Mouse (Mus musculus): Measurements from ENCODE around the gene 2310007B03Rik. TPM values are rescaled to one million over a fixed set of nuclear protein-coding genes. Genes with fewer than 3 reads are reported as not detected.

2310007B03Rik gene
- 2.3 TPM for polyA plus RNA-seq (2014; fragmentation: Illumina TruSeq; extraction: RNeasy Lipid Tissue Mini Kit (QIAGEN cat#74804); ENCODE audit: low read depth, low replicate concordance)

DNA sequence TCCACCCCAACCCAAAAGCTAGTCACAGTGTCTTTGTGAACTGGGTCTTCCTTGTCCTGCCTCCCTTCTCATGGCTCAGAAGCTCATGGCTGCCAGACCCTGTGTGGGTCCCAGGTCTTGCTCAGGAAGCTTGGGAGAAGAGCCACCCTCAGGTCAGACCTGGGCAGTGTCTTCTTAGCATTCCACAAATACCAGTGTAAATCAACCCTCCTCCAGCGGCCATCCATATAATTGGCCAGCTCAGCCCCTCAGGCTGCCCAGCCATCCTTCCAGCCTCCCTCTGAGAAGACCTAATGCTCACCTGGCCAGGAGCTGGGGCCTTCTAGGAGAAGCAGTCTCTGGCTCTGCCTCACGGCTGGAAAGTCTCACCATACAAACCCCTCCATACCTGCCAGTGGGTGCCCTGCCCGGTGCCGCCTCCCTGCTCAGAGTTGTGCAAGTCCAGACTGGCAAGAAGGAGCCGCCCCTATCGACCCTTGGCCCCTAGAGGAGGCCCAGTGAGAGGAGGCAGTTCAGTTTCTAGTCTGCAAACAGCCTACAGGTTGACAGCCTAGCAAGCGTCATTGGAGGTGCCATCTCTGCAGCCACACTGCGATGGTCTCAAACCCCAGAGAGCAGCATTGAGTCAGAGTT is at the start of gene 2310007B03Rik:
TSS of gene 2310007B03Rik (minus strand) at position 448 of the 633 bp plus-strand sequence.

DNA sequence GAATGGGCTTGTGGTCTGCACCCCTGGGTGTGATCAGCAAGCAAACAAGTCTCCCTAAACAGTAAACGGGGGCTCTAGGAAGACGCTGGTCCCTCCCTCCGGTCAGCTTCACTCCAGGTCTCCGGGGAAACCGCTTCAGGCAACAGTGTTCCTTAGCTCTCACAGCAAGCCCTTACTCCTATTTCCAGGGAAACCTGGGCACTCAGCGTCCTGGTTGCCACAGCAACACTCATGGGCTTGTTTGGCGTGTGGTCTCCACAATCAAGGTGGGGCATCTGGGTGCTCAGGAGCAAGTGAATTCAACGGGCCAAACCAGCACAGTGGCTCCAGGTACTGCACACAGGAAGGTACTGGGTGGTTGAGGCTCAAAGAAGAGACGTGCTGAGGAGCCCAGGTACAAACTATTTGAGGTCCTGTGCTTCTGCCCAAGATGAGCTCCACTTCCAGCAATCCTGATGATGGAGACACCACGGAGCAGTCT is 7.6 kb upstream of the 2310007B03Rik start, which contains the start of gene Crocc2:
TSS of gene Crocc2 (plus strand) at position 431 of the 481 bp plus-strand sequence.

DNA sequence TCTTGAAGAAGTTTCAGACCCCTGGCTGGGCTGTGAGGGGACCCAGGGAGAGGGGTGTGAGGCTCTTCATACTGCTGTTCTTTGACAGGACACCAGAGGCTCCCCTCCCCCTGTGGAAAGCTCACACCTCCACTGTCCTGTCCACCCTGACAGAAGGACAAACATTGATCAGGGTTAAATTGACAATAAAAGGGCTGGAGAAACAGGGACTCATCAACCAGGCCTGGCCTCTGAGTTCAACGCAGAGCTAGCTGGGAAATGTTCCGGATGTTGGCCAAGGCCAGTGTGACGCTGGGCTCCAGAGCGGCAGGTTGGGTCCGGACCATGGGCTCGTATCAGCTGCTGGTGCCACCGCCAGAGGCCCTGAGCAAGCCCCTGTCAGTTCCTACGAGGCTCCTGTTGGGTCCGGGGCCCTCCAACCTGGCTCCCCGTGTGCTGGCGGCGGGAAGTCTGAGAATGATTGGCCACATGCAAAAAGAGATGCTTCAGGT is 25.7 kb downstream of the 2310007B03Rik start, which contains the start of gene Agxt:
TSS of gene Agxt (plus strand) at position 205 of the 491 bp plus-strand sequence.

DNA sequence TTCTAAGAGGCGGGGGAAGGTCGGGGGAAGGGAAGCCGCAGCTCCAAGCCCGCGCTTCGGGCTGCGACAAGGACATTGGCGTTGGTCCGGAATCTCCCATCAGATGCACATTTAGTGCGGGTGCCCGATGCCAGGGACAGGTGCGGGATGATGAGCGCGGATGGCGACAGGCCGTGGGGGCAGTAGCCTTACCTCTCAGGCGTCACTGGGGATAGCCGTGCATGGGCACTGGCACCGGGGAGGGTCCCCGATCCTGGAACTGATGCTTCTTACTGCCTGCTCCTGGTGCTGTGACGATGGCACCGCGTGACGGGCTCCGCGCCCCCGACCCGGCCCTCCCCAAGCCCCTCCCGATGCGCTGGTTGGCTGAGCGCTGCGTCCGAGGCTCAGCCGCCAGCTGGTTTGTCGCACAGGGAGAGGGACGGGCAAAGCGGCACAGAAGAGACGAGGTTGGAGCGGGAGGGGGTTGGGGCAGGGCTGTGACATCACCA is 59.1 kb downstream of the 2310007B03Rik start, which contains the start of gene Kif1a:
TSS of gene Kif1a (minus strand) at position 381 of the 491 bp plus-strand sequence.

Other genes with a start within 250 kb of the 2310007B03Rik start
- gene Capn10, start 226.6 kb downstream of the 2310007B03Rik start, polyA plus RNA-seq (2014; fragmentation: Illumina TruSeq; extraction: RNeasy Lipid Tissue Mini Kit (QIAGEN cat#74804); ENCODE audit: low read depth, low replicate concordance) = 3.8 TPM
- gene Gpr35, start 210.1 kb downstream of the 2310007B03Rik start, polyA plus RNA-seq (2014; fragmentation: Illumina TruSeq; extraction: RNeasy Lipid Tissue Mini Kit (QIAGEN cat#74804); ENCODE audit: low read depth, low replicate concordance) = 0.40 TPM
- not detected for gene Aqp12, start 154.6 kb downstream of the 2310007B03Rik start, polyA plus RNA-seq (2014; fragmentation: Illumina TruSeq; extraction: RNeasy Lipid Tissue Mini Kit (QIAGEN cat#74804); ENCODE audit: low read depth, low replicate concordance)
- not detected for gene Kif1a, start 59.0 kb downstream of the 2310007B03Rik start, polyA plus RNA-seq (2014; fragmentation: Illumina TruSeq; extraction: RNeasy Lipid Tissue Mini Kit (QIAGEN cat#74804); ENCODE audit: low read depth, low replicate concordance)
- gene Agxt, start 25.7 kb downstream of the 2310007B03Rik start, polyA plus RNA-seq (2014; fragmentation: Illumina TruSeq; extraction: RNeasy Lipid Tissue Mini Kit (QIAGEN cat#74804); ENCODE audit: low read depth, low replicate concordance) = not detected
- gene Crocc2, start 7.8 kb upstream of the 2310007B03Rik start, polyA plus RNA-seq (2014; fragmentation: Illumina TruSeq; extraction: RNeasy Lipid Tissue Mini Kit (QIAGEN cat#74804); ENCODE audit: low read depth, low replicate concordance) = not detected
- gene Sned1, start 74.9 kb upstream of the 2310007B03Rik start, polyA plus RNA-seq (2014; fragmentation: Illumina TruSeq; extraction: RNeasy Lipid Tissue Mini Kit (QIAGEN cat#74804); ENCODE audit: low read depth, low replicate concordance) = 13.5 TPM
- 21.8 TPM for gene Mterf4, start 145.0 kb upstream of the 2310007B03Rik start, polyA plus RNA-seq (2014; fragmentation: Illumina TruSeq; extraction: RNeasy Lipid Tissue Mini Kit (QIAGEN cat#74804); ENCODE audit: low read depth, low replicate concordance)
- 79.3 TPM for gene Ppp1r7, start 181.9 kb upstream of the 2310007B03Rik start, polyA plus RNA-seq (2014; fragmentation: Illumina TruSeq; extraction: RNeasy Lipid Tissue Mini Kit (QIAGEN cat#74804); ENCODE audit: low read depth, low replicate concordance)
- gene Pask, start 182.5 kb upstream of the 2310007B03Rik start, polyA plus RNA-seq (2014; fragmentation: Illumina TruSeq; extraction: RNeasy Lipid Tissue Mini Kit (QIAGEN cat#74804); ENCODE audit: low read depth, low replicate concordance) = 0.32 TPM
- gene Ano7, start 213.0 kb upstream of the 2310007B03Rik start, polyA plus RNA-seq (2014; fragmentation: Illumina TruSeq; extraction: RNeasy Lipid Tissue Mini Kit (QIAGEN cat#74804); ENCODE audit: low read depth, low replicate concordance) = not detected